Mouse (Mus musculus) myocyte (in vitro differentiated cells): Measurements from ENCODE around the gene Pilrb1. TPM values are rescaled to one million over a fixed set of nuclear protein-coding genes. Genes with fewer than 3 reads are reported as not detected.
"Not testable (repeated sequence)": the region's sequence is repeated elsewhere in the genome, so short reads cannot be mapped to it uniquely, and the experiment has no call there.

Experiments
- H3K27me3 ChIP-seq: one replicate; pipeline ENCODE4 v1.6.1; 2011; ENCODE audit not compliant: control insufficient read depth, insufficient read depth, insufficient read length
- H3K36me3 ChIP-seq: one replicate; pipeline ENCODE4 v1.6.1; 2011; ENCODE audit not compliant: control insufficient read depth, insufficient read depth
- H3K4me2 ChIP-seq: one replicate; pipeline ENCODE4 v1.6.1; 2011; ENCODE audit warnings: low read depth, control low read depth
- H3K4me3 ChIP-seq: one replicate; pipeline ENCODE4 v1.5.1; 2011; ENCODE audit warnings: mild to moderate bottlenecking, control low read depth, moderate library complexity
- H3K79me2 ChIP-seq: one replicate; pipeline ENCODE4 v1.6.1; 2011; ENCODE audit not compliant: control insufficient read depth, insufficient read depth
- H3ac ChIP-seq: one replicate; pipeline ENCODE4 v1.6.1; 2011; ENCODE audit not compliant: control insufficient read depth, insufficient read length
- CEBPB ChIP-seq: IDR thresholded peaks from 2 replicates; pipeline ENCODE4 v1.6.1; 2011; ENCODE audit warnings: mild to moderate bottlenecking, moderate library complexity; ENCODE audit not compliant: poor library complexity, insufficient read depth, severe bottlenecking
- E2F4 ChIP-seq: IDR thresholded peaks from one replicate; pipeline ENCODE4 v1.6.1; 2011; ENCODE audit warnings: mild to moderate bottlenecking, control low read depth, moderate library complexity; ENCODE audit not compliant: insufficient read depth
- MAX ChIP-seq: IDR thresholded peaks from one replicate; pipeline ENCODE4 v1.6.1; 2011; ENCODE audit warnings: low read depth, mild to moderate bottlenecking, control low read depth
- MYOD1 ChIP-seq, 3 experiments: IDR thresholded peaks; one replicate each; pipeline ENCODE4 v1.6.1; 2011; ENCODE audit warnings: control low read depth in 2 of 3, low read depth in 2 of 3, mild to moderate bottlenecking in 2 of 3, moderate library complexity in 1 of 3; ENCODE audit not compliant: insufficient read length in 2 of 3, control insufficient read depth in 1 of 3
- MYOG ChIP-seq, 3 experiments: IDR thresholded peaks; one replicate each; pipeline ENCODE4 v1.6.1; 2011; ENCODE audit warnings: control low read depth in 2 of 3, low read depth in 2 of 3, mild to moderate bottlenecking in 2 of 3; ENCODE audit not compliant: insufficient read length in 2 of 3, control insufficient read depth in 1 of 3, insufficient read depth in 1 of 3
- POLR2A ChIP-seq: IDR thresholded peaks from one replicate; pipeline ENCODE4 v1.6.1; 2011; ENCODE audit warnings: low read depth, mild to moderate bottlenecking, control low read depth, moderate library complexity; ENCODE audit not compliant: insufficient read length
- POLR2AphosphoS2 ChIP-seq: IDR thresholded peaks from one replicate; pipeline ENCODE4 v1.6.1; 2011; ENCODE audit warnings: low read depth, control low read depth; ENCODE audit not compliant: insufficient read length
- REST ChIP-seq: IDR thresholded peaks from one replicate; pipeline ENCODE4 v1.6.1; 2011; ENCODE audit warnings: mild to moderate bottlenecking, control low read depth, moderate library complexity; ENCODE audit not compliant: insufficient read depth, insufficient read length
- SRF ChIP-seq: IDR thresholded peaks from one replicate; pipeline ENCODE4 v1.6.1; 2011; ENCODE audit warnings: low read depth; ENCODE audit not compliant: control insufficient read depth, insufficient read length
- TCF12 ChIP-seq: IDR thresholded peaks from one replicate; pipeline ENCODE4 v1.6.1; 2011; ENCODE audit warnings: mild to moderate bottlenecking, control low read depth; ENCODE audit not compliant: poor library complexity, insufficient read depth, severe bottlenecking
- TCF3 ChIP-seq: IDR thresholded peaks from one replicate; pipeline ENCODE4 v1.6.1; 2011; ENCODE audit warnings: low read depth, control low read depth; ENCODE audit not compliant: insufficient read length
- USF1 ChIP-seq: IDR thresholded peaks from one replicate; pipeline ENCODE4 v1.6.1; 2011; ENCODE audit warnings: low read depth, mild to moderate bottlenecking, control low read depth, moderate library complexity
- polyA plus RNA-seq: library from polyadenylated mRNA; unstranded; fragments of >200 nt; fragmentation: generic; extraction: Trizol; gene quantifications from one replicate; pipeline ENCODE4 v1.2.1, GENCODE M21; 2012; ENCODE audit warnings: missing spikeins

Pilrb1 gene
- polyA plus RNA-seq: not detected

DNA sequence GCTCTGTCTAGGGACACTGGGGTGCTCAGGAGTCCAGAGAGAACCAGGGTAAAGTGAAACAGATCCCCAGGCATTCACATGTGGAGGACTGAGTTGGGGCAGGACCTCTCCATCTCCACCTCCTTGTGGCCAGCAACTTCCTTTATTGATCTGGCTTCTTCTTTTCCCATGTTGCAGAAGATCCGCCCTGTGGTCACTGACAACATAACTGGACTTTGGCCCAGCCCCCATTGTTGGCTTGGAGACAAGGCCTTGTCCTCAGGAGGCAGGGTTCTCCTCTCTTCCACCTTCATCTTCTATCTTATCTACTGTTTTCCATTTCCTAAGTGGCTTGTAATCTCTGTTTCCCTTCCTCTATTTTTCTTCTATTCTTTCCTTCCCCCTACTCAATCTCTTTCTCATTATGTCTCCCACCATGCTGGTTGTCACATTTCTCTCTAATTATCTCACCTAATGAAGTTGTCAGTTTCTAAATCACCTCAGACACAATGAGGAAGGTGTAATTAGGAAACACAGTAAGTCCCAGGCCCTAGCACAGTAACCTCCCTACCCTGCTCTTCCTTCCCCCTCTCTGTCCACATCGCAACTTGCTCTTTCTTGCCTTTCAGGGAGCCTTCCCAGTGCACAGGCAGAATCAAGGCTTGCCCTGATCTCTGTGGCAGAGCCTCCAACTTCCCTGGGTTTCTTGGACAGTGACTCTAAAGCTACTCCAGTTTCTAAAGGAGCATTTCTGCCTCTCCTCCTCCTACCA is at the start of gene Pilrb1:
Gene Pilrb1 (minus strand): TSS at position 147 of the 751 bp plus-strand sequence.
- not testable (repeated sequence) for H3K4me3 ChIP-seq, H3ac ChIP-seq, H3K4me2 ChIP-seq, H3K79me2 ChIP-seq, H3K36me3 ChIP-seq, H3K27me3 ChIP-seq

- H3K36me3 ChIP-seq: no peaks in the 10 kb centered on the region
- no peaks in the 10 kb centered on the region for H3K79me2 ChIP-seq
- H3K4me2 ChIP-seq: no peak overlapping the region
- H3ac ChIP-seq: no peak overlapping the region
- TF ChIP-seq POLR2A (no peak), SRF (no peak), REST (no peak), POLR2AphosphoS2 (no peak), CEBPB (no peak), TCF12 (no peak), TCF3 (no peak)
- no peak overlapping the region for H3K4me3 ChIP-seq
- H3K27me3 ChIP-seq: no peaks in the 10 kb centered on the region
These were observed 39.9 kb upstream of the Pilrb1 start for GRCm38 (mm10) chr5:137897812-137898211.

GRCm38 (mm10) chr5:137892954-137893353 is 35.0 kb upstream of the Pilrb1 start:
- no peak for TF ChIP-seq E2F4
- no peak for TF ChIP-seq MAX
- TF ChIP-seq CEBPB: no peak
- TF ChIP-seq REST: no peak
- TF ChIP-seq POLR2AphosphoS2: no peak
- no peak for TF ChIP-seq TCF12
- TF ChIP-seq POLR2A: no peak
- no peak for TF ChIP-seq MYOG (IDR thresholded peaks at IDR 0.05; ENCODE audit: control insufficient read depth in 1 of 3, insufficient read depth in 1 of 3, insufficient read length in 2 of 3, low read depth in 2 of 3)
- TF ChIP-seq MYOD1 (IDR thresholded peaks at IDR 0.05; ENCODE audit: control insufficient read depth in 1 of 3, insufficient read length in 2 of 3, low read depth in 2 of 3): no peak
- TF ChIP-seq SRF: no peak
- TF ChIP-seq USF1: no peak
- TF ChIP-seq TCF3: no peak
- Histone ChIP-seq H3K4me2 (no peak overlapping the region), H3K27me3 (no peaks in the 10 kb centered on the region), H3K79me2 (no peaks in the 10 kb centered on the region), H3ac (no peak overlapping the region), H3K36me3 (no peaks in the 10 kb centered on the region), H3K4me3 (no peak overlapping the region)

DNA sequence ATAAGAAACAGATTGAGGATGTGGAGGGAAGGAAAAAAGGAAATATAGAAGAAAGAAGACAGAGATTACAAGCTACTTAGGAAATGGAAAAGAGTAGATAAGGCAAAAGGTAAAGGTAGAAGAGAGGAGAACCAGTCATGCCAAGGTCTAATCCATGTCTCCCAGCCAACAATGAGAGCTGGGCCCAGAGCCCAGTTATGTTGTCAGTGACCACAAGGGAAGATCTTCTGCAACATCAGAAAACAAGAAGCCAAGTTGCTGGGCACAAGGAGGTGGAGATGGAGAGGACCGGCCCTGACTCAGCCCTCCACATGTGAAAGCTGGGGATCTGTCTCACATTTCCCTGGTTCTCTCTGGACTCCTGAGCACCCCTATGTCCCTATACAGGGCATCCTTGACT is 29.8 kb upstream of the Pilrb1 start:
- Histone ChIP-seq H3K4me3 (no peak overlapping the region), H3K4me2 (no peak overlapping the region), H3K79me2 (no peaks in the 10 kb centered on the region), H3ac (no peak overlapping the region), H3K36me3 (no peaks in the 10 kb centered on the region), H3K27me3 (no peaks in the 10 kb centered on the region)
- TF ChIP-seq TCF3: no peak
- TF ChIP-seq E2F4: no peak
- no peak for TF ChIP-seq MYOD1 (IDR thresholded peaks at IDR 0.05; ENCODE audit: control insufficient read depth in 1 of 3, insufficient read length in 2 of 3, low read depth in 2 of 3)
- TF ChIP-seq POLR2A: no peak
- TF ChIP-seq MAX: no peak
- no peak for TF ChIP-seq POLR2AphosphoS2
- TF ChIP-seq CEBPB: no peak
- TF ChIP-seq SRF: no peak
- no peak for TF ChIP-seq TCF12
- TF ChIP-seq MYOG (IDR thresholded peaks at IDR 0.05; ENCODE audit: control insufficient read depth in 1 of 3, insufficient read depth in 1 of 3, insufficient read length in 2 of 3, low read depth in 2 of 3): no peak
- TF ChIP-seq USF1: no peak
- no peak for TF ChIP-seq REST

DNA sequence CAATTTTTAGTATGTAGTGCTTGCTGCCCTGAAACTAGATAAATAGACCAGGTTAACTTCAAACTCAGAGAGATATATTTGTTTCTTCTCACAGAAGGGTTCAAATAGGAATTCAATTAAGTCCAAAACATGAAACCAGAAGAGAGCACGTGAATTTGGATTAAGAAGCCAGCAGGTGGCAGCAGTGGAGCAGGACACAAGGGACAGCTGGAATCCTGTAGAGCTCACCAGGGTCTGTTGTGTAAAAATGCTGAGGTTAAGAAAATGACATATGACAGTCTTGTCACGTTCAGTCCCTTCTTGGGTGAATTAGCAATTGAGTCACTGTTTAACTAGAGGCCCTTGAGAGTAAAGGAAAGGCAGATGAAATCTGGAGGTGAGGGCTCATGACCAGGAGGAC is 28.0 kb upstream of the Pilrb1 start:
- Histone ChIP-seq H3K4me3 (no peak overlapping the region), H3K27me3 (no peaks in the 10 kb centered on the region), H3K36me3 (no peaks in the 10 kb centered on the region), H3ac (no peak overlapping the region), H3K4me2 (no peak overlapping the region), H3K79me2 (no peaks in the 10 kb centered on the region)
- no peak for TF ChIP-seq MAX
- no peak for TF ChIP-seq E2F4
- no peak for TF ChIP-seq MYOD1 (IDR thresholded peaks at IDR 0.05; ENCODE audit: control insufficient read depth in 1 of 3, insufficient read length in 2 of 3, low read depth in 2 of 3)
- no peak for TF ChIP-seq USF1
- no peak for TF ChIP-seq REST
- no peak for TF ChIP-seq TCF12
- no peak for TF ChIP-seq SRF
- no peak for TF ChIP-seq POLR2A
- no peak for TF ChIP-seq TCF3
- TF ChIP-seq CEBPB: no peak
- no peak for TF ChIP-seq POLR2AphosphoS2
- no peak for TF ChIP-seq MYOG (IDR thresholded peaks at IDR 0.05; ENCODE audit: control insufficient read depth in 1 of 3, insufficient read depth in 1 of 3, insufficient read length in 2 of 3, low read depth in 2 of 3)
